Mouse (Mus musculus) testis, postnatal 10 days (tissue): ENCODE results near the gene Lman1l.
A peak's percentile ranks its signal among the peaks of the same experiment; 100 is the strongest.

Experiments used
- DNase-seq: peaks from one replicate; pipeline ENCODE4 v3.0.0; 2021; ENCODE audit warnings: low spot score

Gene Lman1l

DNA sequence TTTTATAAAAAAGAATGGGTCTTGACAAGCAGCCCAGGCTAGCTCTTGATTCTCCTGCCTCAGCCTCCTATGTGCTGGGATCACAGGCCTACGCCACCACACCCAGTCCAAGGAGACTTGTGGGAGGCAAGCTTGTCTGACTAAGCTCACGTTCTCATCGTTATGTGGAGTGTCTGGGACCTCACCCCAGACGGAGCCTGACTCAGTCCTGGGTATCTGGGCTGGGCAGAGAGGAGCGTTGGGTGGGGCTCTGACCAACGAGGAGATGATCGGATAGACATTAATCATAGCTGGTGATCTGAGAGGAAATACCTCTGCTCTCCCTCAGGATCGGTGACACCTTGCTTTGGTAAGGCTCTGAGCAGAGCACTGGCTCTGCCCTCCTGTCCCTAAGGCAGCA is 1.7 kb downstream of the Lman1l start:
- no peak for DNase-seq

GRCm38 (mm10) chr9:57617556-57618169 is 2.9 kb downstream of the Lman1l start:
- DNase-seq = no peak

- DNase-seq = no peak
Observed at GRCm38 (mm10) chr9:57614786-57615185, 5.8 kb downstream of the Lman1l start.

DNA sequence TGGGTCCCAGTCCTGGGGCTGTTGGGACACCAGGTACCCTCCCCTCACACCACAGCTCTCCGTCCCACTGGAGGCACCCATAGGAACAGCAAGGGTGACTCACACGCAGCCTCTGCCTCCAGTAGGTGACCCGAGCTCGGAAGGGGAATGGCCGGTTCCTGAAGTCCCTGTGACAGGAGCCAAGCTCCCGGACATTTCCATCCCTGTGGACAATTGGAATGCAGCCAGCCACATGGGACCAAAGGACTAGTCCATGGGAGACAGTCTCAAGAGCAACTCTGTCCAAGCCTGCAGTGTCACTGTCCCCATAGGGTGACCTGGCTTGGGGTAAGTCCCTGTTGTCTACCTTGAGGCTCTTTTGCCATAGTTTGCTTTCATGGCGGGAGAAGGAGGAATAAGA is 6.6 kb downstream of the Lman1l start:
- no peak for DNase-seq

DNA sequence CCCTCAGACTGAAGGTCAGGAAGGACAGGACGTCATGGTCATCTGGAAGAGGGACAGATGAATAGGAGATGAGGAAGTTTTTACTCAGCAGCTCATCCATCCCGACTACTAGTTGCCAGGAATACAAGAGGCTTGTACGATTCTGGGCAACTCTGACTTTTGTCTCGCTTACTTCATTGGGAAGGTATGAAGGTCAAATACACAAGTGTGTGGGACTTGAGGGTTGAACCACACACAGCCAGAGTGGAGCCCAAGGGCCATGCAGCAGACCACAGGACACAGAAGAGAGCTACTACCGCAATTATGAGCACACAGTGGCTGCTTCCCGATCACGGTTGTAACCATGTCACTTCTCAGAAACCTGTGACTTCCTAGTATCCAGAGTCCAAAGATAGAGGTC is 8.0 kb downstream of the Lman1l start:
- no peak for DNase-seq

- no peak for DNase-seq
Observed at GRCm38 (mm10) chr9:57610359-57610826, 10.2 kb downstream of the Lman1l start.

DNA sequence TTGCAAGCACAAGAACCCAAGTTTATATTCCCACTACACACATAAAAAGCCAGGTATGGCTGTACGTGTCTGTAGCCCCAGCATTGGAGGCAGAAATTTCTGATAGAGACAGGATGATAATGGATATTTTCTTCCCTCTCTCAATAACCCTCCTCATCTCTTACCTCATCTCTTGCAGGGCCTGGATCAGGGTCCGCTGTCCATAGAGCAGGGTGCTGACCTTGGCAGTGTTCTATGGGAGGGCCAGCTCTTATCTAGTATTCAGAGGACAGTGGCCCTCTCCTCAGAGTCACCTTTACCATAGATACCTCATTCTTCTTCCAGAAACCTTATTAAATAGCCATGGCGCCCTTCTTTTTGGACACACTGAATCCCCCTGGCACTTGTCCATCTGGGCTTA is 10.8 kb downstream of the Lman1l start:
- no peak for DNase-seq

DNA sequence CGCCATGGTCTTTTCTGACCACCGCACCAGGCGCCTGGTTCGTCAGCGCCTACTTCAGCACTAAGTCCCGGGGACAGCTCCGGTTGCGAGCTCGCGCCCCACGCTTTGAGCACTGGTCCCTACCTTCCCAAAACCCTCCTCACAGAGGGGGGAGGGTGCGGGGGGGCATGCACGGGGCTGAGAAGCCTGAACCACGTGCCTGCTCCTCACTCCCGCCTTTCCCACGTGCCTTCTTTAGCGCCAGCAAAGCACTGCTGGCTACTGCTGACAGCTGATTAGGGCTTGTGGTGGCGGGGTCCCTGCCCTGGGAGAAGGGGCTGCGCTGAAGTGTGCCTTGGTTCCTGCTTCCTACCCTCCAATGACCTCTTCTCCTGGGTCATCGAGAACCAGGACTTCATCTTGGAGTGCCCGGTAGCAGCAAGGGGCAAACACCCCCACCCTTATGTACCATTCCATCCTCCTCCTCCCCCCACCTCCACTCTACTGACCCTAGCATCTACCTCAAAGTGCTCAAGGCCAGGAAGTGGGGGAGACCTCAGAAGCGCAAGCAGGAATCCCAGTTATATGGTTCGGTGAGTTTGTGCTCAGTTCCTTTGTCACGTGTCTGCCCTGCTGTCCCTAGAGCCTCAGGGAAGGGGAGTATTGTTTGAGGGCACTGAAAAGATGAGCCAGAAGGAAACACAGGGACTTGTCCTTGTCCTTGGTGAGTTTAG is 14.3 kb downstream of the Lman1l start, which contains the start of gene Cplx3:
TSS of gene Cplx3 (minus strand) at position 143 of the 713 bp plus-strand sequence.
- peak; percentile 86 for DNase-seq

- DNase-seq = no peak
Observed at GRCm38 (mm10) chr9:57605503-57605902, 15.1 kb downstream of the Lman1l start.

DNA sequence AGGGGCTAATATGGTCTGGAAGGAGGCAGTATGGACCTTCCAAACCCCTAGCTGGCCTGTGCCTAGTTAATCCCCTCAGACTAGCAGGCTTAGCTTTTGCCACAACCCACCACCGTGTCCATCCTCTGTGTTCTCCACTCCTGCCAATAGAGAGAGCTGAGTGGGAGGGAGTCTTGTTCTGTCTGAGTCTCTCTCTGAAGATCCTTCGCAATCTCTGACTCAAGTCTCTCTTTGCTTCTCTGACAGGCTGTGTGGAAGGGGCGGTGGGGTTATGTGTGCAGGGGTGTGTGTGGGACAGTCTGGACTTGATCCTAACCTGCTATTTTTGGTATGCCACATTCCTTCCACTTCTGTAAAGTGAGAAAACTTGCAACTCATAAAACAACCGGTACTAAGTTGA is 15.7 kb downstream of the Lman1l start:
- no peak for DNase-seq

GRCm38 (mm10) chr9:57602098-57602497 is 18.5 kb downstream of the Lman1l start:
- DNase-seq = no peak

GRCm38 (mm10) chr9:57601353-57601706 is 19.2 kb downstream of the Lman1l start:
- no peak for DNase-seq

DNA sequence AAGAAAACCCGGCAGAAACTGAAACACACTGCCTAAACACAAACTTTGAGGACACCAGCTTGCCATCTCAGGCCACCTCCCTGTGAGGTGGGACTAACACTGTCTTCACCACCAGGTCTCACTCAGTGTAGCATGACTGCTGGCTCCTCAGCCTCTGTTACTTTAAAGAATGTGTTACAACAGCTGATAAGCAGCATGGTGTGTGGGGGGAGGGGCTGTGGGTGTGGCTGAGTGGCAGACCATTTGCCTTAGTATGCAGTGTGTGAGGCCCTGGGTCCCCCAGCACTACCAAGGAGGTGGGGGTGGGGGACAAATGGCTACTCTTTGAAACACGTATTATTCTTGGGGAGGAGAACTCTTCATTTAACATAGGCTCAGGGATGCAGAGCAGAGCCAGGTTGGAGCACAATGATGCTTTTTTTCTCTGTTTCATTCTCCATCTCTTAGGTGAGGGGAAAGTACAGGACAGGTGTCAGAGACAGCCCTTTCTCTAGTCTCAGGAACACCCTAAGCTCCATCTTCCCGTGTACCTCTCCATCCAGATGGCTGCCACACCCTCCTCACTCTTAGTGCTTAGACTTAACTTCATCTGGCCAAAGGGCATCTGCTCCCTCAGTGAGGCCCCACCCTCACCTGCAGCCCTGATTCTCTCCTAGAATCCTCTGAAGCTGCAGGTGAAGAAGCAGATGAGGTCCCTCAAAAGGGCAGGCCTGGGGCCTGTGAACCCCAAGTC is 19.8 kb downstream of the Lman1l start:
- DNase-seq = no peak

DNA sequence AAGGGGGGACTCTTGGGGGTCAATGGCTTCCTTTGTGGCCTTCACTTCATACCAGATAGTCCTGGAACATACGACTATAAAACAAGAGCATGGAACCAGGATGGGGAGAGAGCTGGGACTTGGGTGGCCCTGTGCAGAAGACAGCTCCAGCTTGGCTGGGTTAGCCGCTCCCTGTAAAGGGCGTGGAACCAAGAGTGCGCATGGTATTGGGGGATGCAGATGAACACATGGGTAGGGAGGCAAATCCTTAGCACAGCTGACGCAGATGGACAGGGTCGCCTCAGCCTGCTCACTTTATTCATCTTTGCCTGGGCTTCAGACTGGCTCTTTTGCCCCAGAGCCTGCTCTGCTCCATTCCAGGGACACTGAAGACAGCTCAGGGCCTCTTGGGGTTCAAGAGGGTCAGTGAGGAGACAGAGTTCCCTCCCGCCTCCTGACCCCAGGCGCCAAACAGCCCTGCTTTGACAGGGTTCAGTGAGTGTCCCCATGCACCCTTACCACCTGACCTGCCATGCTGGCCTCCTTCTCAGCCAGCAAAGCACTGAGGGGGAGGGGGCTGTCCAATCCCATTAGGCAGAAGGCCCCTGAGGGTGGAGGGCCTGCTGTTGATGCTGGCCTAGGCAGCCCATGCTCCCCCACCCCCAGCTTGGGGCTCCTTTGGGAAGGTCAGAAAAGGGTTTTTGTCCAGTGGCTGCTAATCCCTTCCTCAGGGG is 21.6 kb downstream of the Lman1l start:
- DNase-seq = no peak

DNA sequence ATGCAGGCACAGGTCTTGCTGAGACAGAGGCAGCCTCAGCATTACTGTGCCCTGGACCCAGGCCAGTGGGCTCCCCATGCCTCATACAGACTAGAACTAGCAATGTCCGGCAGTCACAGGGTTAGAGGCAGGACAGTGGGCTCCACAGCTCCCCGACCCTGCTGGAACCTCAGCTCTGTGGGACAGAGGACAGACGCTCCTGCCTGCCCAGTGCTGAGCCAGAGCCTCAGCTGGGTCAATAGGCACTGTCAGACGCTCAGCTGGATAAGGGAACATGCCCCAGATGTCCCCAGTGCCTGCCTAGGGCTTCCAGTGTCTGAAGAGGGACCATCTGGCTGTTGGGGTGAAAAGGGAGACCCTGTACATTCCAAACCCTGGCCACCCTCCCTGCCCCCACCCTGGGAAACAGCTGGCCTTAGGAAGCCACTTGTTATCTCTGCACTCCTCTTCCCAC is 22.6 kb downstream of the Lman1l start:
- DNase-seq = no peak

- no peak for DNase-seq
Observed at GRCm38 (mm10) chr9:57597265-57597664, 23.3 kb downstream of the Lman1l start.

GRCm38 (mm10) chr9:57594174-57594509 is 26.4 kb downstream of the Lman1l start:
- no peak for DNase-seq

- DNase-seq = no peak
Observed at GRCm38 (mm10) chr9:57593454-57594173, 27.0 kb downstream of the Lman1l start.

DNA sequence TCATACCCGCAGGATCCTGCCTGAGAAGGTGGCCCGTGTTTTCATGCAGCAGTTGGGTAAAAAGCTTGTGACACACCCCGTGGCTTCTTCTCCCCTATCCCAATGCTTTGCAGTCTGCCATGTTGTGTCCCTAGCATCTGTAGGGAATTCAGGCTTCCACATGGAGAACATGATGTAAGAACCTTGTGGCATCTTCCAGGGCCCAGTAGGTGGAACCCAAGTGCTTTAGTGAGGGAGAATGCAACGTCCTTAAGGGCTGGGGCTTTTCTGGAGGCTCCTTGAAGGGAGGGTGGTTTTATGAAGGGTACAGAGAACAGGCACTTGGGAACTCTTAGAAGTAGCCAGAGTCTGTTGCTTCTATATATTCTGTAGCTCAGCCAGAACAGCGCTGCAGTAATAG is 29.8 kb downstream of the Lman1l start:
- no peak for DNase-seq

GRCm38 (mm10) chr9:57589224-57590126 is 31.1 kb downstream of the Lman1l start, which contains the start of gene Ulk3:
TSS of gene Ulk3 (plus strand) at chr9:57589452.
- peak; percentile 85 for DNase-seq

DNA sequence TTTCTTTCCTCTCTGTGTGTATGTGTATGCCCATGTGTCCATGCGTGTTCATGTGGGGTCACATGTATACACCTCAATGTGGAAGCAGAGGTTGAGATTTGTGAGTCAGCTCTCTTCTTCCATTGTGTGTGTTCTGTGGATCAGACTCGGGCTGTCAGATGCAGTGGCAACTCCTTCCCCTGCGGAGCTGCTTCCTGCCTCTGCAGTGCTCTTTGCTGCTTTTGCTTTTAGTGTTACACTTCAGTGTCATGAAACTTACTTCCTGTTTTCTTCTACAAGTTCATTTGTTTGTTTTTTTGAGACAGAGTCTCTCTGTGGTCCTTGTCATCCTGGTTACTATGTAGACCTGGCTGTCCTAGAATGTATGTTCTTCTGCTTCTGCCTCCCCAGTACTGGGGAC is 35.6 kb downstream of the Lman1l start:
- DNase-seq = no peak
